Mouse (Mus musculus) heart, embryonic 14.5 days (tissue): Measurements from ENCODE around the gene Acap3. TPM values are rescaled to one million over a fixed set of nuclear protein-coding genes. Genes with fewer than 3 reads are reported as not detected.

Source experiments
- ATAC-seq: fragments of 200-750 bp; cut with Nextera tagmentation; 2 replicates; pipeline ENCODE4 v1.8.0; 2017; ENCODE audit warnings: low read depth, moderate TSS enrichment; ENCODE audit not compliant: insufficient number of reproducible peaks, insufficient read depth, low FRiP score
- H3K27ac ChIP-seq, 2 experiments: fragments of 200-500 bp in 1 of 2; fragments of 300-500 bp in 1 of 2; sonication (generic) in 1 of 2; replicated peaks in 1 of 2; 2 replicates each; pipeline ENCODE4 v1.5.1; 2012 to 2014; ENCODE audit warnings: low read depth in 2 of 2, low read length in 2 of 2, control low read depth in 1 of 2, mild to moderate bottlenecking in 1 of 2, mixed read lengths in 1 of 2; ENCODE audit not compliant: control insufficient read depth in 1 of 2, insufficient read depth in 1 of 2
- H3K27me3 ChIP-seq: fragments of 300-500 bp; sonication (generic); 2 replicates; pipeline ENCODE4 v1.6.1; 2014; ENCODE audit warnings: mild to moderate bottlenecking, low read length, control low read depth; ENCODE audit not compliant: control insufficient read depth, insufficient read depth
- H3K36me3 ChIP-seq: fragments of 300-500 bp; sonication (generic); 2 replicates; pipeline ENCODE4 v1.6.1; 2014; ENCODE audit warnings: mild to moderate bottlenecking, control low read depth, low read length, mixed read lengths; ENCODE audit not compliant: control insufficient read depth, insufficient read depth
- H3K4me1 ChIP-seq, 2 experiments: fragments of 200-500 bp in 1 of 2; fragments of 300-500 bp in 1 of 2; sonication (generic) in 1 of 2; 2 replicates each; pipeline ENCODE4 v1.6.1; 2012 to 2014; ENCODE audit warnings: low read length in 2 of 2, control low read depth in 1 of 2, mixed read lengths in 1 of 2; ENCODE audit not compliant: control insufficient read depth in 2 of 2, insufficient read depth in 2 of 2
- H3K4me2 ChIP-seq: fragments of 300-500 bp; sonication (generic); 2 replicates; pipeline ENCODE4 v1.6.1; 2014; ENCODE audit warnings: mild to moderate bottlenecking, low read length
- H3K4me3 ChIP-seq, 2 experiments: fragments of 200-500 bp in 1 of 2; fragments of 300-500 bp in 1 of 2; sonication (generic) in 1 of 2; 2 replicates each; pipeline ENCODE4 v1.5.1; 2012 to 2014; ENCODE audit warnings: low read length in 2 of 2, mild to moderate bottlenecking in 2 of 2, control low read depth in 1 of 2, low read depth in 1 of 2, moderate library complexity in 1 of 2; ENCODE audit not compliant: control insufficient read depth in 1 of 2, insufficient read depth in 1 of 2
- H3K9ac ChIP-seq: fragments of 300-500 bp; sonication (generic); 2 replicates; pipeline ENCODE4 v1.6.1; 2014; ENCODE audit warnings: mild to moderate bottlenecking, low read length
- H3K9me3 ChIP-seq: fragments of 300-500 bp; sonication (generic); 2 replicates; pipeline ENCODE4 v1.6.1; 2016; ENCODE audit warnings: low read length, control low read depth; ENCODE audit not compliant: control insufficient read depth
- WGBS: fragments of 180-500 bp; shearing (Covaris S2); extraction: QIAGEN DNeasy Blood & Tissue Kit; methylation state at CpG from one replicate; pipeline ENCODE4 v1.1.7; 2014; 5-methylcytosine and 5-hydroxymethylcytosine counted together
- polyA plus RNA-seq: library from polyadenylated mRNA; unstranded; fragments of >200 nt; fragmentation: Nextera tagmentation; extraction: Ambion mirVana; gene quantifications from 2 replicates; pipeline ENCODE4 v1.2.1, GENCODE M21; 2014

Acap3 gene
- polyA plus RNA-seq, 1 experiment from 2014 or later, result 9.4 TPM

DNA sequence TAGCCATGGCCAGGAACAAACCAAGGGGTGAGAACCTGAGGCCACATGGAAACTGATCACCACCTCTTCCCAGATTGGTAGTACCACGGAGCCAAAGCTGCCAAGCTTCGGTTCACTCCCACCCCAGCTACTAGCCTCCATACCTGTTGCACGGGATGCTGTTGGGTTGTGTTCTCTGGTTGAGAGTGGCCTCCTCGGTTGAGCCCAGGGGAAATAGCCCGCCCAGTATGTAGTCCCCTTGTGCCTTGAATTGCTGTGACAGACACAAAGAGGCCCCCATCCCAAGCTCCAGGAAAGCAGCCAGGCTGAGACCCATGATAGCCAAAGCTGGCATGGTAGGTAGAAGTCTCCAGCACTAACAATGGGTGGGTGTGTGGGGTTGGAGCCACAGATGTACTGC, 28.6 kb upstream of the Acap3 start, which contains the start of gene Tas1r3:
Gene Tas1r3, minus strand, starts transcription at position 362 of the 400 bp plus-strand sequence.
- no peak within 1 kb of the TSS for H3K27ac ChIP-seq
- no peaks in the 10 kb centered on the region for H3K27me3 ChIP-seq
- no peak within 1 kb of the TSS for H3K4me2 ChIP-seq
- H3K9me3 ChIP-seq, result no peaks in the 10 kb centered on the region
- H3K36me3 ChIP-seq, result peaks cover 48% of the 10 kb centered on the region
- no peak within 1 kb of the TSS for H3K9ac ChIP-seq
- no peak within 1 kb of the TSS for H3K4me3 ChIP-seq
- WGBS, result 78% methylated on average over 5 of the region's 5 CpGs
- H3K4me1 ChIP-seq, result no peaks in the 10 kb centered on the region
- ATAC-seq, result no peak

GRCm38 (mm10) chr4:155868614-155869298, 22.9 kb upstream of the Acap3 start:
- peak; percentile 24 for ATAC-seq
- H3K9me3 ChIP-seq, result no peaks in the 10 kb centered on the region
- H3K4me3 ChIP-seq, result peak overlapping the region; percentile 83 to 85
- H3K27ac ChIP-seq, result no peak overlapping the region
- H3K4me1 ChIP-seq, result peaks cover 7 to 8% of the 10 kb centered on the region in 2 experiments; a peak in 3 of 4 replicates
- H3K27me3 ChIP-seq, result no peaks in the 10 kb centered on the region
- 7% methylated on average over 22 of the region's 22 CpGs for WGBS
- peak overlapping the region; percentile 87 for H3K9ac ChIP-seq
- H3K4me2 ChIP-seq, result peak overlapping the region; percentile 98
- H3K36me3 ChIP-seq, result peaks cover 44% of the 10 kb centered on the region

DNA sequence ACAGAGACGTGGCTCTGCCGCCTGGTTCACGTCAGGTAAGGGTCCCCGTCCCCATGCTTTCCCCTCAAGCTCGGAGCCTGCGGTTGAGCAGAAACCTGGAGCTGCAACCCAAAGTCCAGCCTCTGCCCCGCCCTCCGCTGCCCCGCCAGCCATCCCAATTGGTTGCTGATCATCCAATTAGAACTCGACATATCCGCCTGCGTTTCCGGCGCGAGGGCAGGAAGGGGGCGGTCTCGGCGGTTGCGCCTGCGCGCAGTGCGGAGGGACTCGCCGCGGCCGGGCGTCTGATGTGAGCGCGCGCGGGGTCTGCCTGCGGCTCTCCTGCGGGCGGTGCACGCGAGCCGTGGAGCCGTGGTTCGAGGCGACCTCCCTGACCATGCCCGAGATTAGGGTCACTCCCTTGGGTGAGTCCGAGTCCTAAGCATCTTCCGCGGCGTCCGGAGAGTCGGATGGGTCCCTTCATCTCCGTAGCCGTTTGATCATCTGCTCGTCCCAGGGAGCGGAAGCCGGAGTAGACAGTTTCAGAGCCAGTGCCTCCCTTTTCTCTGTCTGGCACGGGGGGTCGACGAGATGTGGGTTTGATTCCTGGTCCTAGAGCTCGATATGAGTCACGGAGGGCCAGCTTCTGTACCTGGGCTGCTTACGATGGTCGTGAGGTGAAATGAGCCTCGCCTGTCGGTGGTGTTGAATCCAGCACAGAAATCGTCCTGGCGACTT, 22.1 kb upstream of the Acap3 start, which contains the start of the genes Cptp and Ints11:
Gene Cptp, minus strand, starts transcription at position 124 of the 717 bp plus-strand sequence.
Gene Ints11, plus strand, starts transcription at position 230 of the 717 bp plus-strand sequence.
- no peaks in the 10 kb centered on the region for H3K9me3 ChIP-seq
- H3K4me2 ChIP-seq, result peak within 1 kb of the TSS; percentile 98
- peak within 1 kb of the TSS; percentile 83 to 85 for H3K4me3 ChIP-seq
- WGBS, result under 1% methylated on average over 63 of the region's 63 CpGs
- no peaks in the 10 kb centered on the region for H3K27me3 ChIP-seq
- H3K4me1 ChIP-seq, result peaks cover 7 to 8% of the 10 kb centered on the region in 2 experiments; a peak in 3 of 4 replicates
- peak within 1 kb of the TSS; percentile 42 to 69 for H3K27ac ChIP-seq
- ATAC-seq, result peak; percentile 94
- H3K9ac ChIP-seq, result peak within 1 kb of the TSS; percentile 87
- peaks cover 49% of the 10 kb centered on the region for H3K36me3 ChIP-seq

DNA sequence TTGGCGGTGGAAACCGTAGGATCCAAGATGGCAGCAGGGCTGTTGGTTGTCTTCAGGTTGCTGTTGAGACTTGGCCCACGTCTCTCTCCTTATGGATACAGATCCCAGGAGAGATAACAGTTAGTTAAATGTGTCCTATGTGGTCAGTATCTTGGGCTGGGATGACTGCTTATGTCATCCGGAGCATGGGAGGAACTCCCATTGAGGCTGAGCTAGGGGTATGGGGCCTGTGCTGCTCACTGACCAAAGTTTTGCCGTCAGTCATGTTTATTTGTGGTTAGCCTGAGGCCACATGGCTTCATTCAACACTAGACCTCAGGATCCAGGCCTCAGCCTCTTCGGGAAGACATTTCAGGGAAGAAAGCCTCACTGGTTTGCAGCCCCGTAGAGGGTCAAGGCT, 20.2 kb upstream of the Acap3 start:
- Histone ChIP-seq H3K27me3 (no peaks in the 10 kb centered on the region), H3K4me1 (peaks cover 7 to 8% of the 10 kb centered on the region in 2 experiments; a peak in 3 of 4 replicates), H3K4me2 (no peak overlapping the region), H3K36me3 (peaks cover 49% of the 10 kb centered on the region), H3K9ac (no peak overlapping the region), H3K9me3 (no peaks in the 10 kb centered on the region), H3K27ac (no peak overlapping the region), H3K4me3 (no peak overlapping the region)
- no peak for ATAC-seq
- 90% methylated on average over 7 of the region's 7 CpGs for WGBS

- Histone ChIP-seq H3K27ac (peak overlapping the region; percentile 80 to 81), H3K9ac (no peak overlapping the region), H3K27me3 (no peaks in the 10 kb centered on the region), H3K4me1 (0 out of 4 replicates have a peak, but pooled peaks cover 0 to 4% of the 10 kb centered on the region in 2 experiments), H3K9me3 (no peaks in the 10 kb centered on the region), H3K36me3 (peaks cover 43% of the 10 kb centered on the region), H3K4me3 (no peak overlapping the region), H3K4me2 (0 out of 2 replicates have a peak overlapping the region, but pooled peaks have one; percentile 18)
- 60% methylated on average over 3 of the region's 3 CpGs for WGBS
- peak; percentile 35; the same call in 1 of the 2 replicates for ATAC-seq
Measured at GRCm38 (mm10) chr4:155883587-155883986, 8.0 kb upstream of the Acap3 start.

GRCm38 (mm10) chr4:155886330-155886729, 5.3 kb upstream of the Acap3 start:
- Histone ChIP-seq H3K27ac (no peak overlapping the region), H3K9me3 (no peaks in the 10 kb centered on the region), H3K27me3 (no peaks in the 10 kb centered on the region), H3K4me2 (no peak overlapping the region), H3K4me1 (peaks cover 7 to 15% of the 10 kb centered on the region in 2 experiments), H3K4me3 (no peak overlapping the region), H3K36me3 (peaks cover 58% of the 10 kb centered on the region), H3K9ac (no peak overlapping the region)
- WGBS, result 86% methylated on average over 5 of the region's 5 CpGs
- no peak for ATAC-seq

DNA sequence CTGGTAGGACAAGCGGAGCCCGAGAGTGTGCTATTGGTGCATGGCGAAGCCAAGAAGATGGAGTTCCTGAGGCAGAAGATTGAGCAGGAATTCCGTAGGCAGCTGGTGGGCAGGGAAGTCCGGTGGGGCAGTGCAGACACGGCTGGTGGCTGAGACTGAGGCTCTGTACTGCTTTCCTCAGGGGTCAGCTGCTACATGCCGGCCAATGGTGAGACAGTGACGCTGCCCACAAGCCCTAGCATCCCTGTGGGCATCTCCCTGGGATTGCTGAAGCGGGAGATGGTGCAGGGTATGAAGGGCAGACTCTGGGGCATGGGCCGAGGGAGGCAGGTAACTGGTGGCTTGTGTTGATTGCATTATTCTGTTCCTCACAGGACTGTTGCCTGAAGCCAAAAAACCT, 3.9 kb upstream of the Acap3 start:
- Histone ChIP-seq H3K9me3 (no peaks in the 10 kb centered on the region), H3K4me3 (no peak overlapping the region), H3K27me3 (no peaks in the 10 kb centered on the region), H3K4me1 (peaks cover 7 to 16% of the 10 kb centered on the region in 2 experiments), H3K27ac (no peak overlapping the region), H3K36me3 (peaks cover 58% of the 10 kb centered on the region), H3K4me2 (no peak overlapping the region), H3K9ac (no peak overlapping the region)
- WGBS, result 89% methylated on average over 10 of the region's 10 CpGs
- ATAC-seq, result no peak
